Mouse (Mus musculus) ES-E14 (cell line): Measurements from ENCODE around the gene H2afj.

ENCODE experiments used
- HCFC1 ChIP-seq: IDR thresholded peaks from 2 replicates; pipeline ENCODE4 v1.6.1; 2012; ENCODE audit warnings: low read length, inconsistent platforms, borderline replicate concordance; ENCODE audit not compliant: insufficient read depth
- ZNF384 ChIP-seq: IDR thresholded peaks from 2 replicates; pipeline ENCODE4 v1.6.1; 2012; ENCODE audit warnings: low read depth, low read length, inconsistent platforms

- TF ChIP-seq ZNF384: no peak
- no peak for TF ChIP-seq HCFC1
Measured at GRCm38 (mm10) chr6:136827116-136827515, 19.1 kb downstream of the H2afj start.
